Mouse (Mus musculus): ENCODE results near the gene Mettl18.

The Mettl18 gene

GRCm38 (mm10) chr1:164043549-164043948 is 48.9 kb downstream of the Mettl18 start:
- no peak for DNase-seq (ENCODE audit: low spot score in 2 of 2)
